Mouse (Mus musculus) G1E (cell line): Measurements from ENCODE around the gene Gm45233. TPM values are rescaled to one million over a fixed set of nuclear protein-coding genes. Genes with fewer than 3 reads are reported as not detected.

ENCODE experiments used
- ATAC-seq: 2 replicates; pipeline ENCODE4 v1.8.0; 2016; ENCODE audit warnings: mild to moderate bottlenecking; ENCODE audit not compliant: insufficient number of reproducible peaks, poor library complexity, low FRiP score, severe bottlenecking; ENCODE audit errors: extremely low read depth
- DNase-seq: peaks from one replicate; pipeline ENCODE4 v3.0.0; 2012; ENCODE audit warnings: low spot score
- H3K27me3 ChIP-seq: 2 replicates; pipeline ENCODE4 v1.6.1; 2012; ENCODE audit warnings: mild to moderate bottlenecking, low read length, inconsistent platforms; ENCODE audit not compliant: insufficient read depth
- H3K36me3 ChIP-seq: replicated peaks from 2 replicates; pipeline ENCODE3; 2012; ENCODE audit warnings: mild to moderate bottlenecking, inconsistent platforms
- H3K4me1 ChIP-seq: 2 replicates; pipeline ENCODE4 v1.6.1; 2012; ENCODE audit warnings: low read depth, low read length, inconsistent platforms, mixed read lengths; ENCODE audit not compliant: insufficient read depth
- H3K4me3 ChIP-seq: 2 replicates; pipeline ENCODE4 v1.5.1; 2012; ENCODE audit warnings: low read depth, mild to moderate bottlenecking, inconsistent platforms, low read length, moderate library complexity, mixed read lengths
- H3K9me3 ChIP-seq: replicated peaks from 2 replicates; pipeline ENCODE4 v1.6.1; 2012; ENCODE audit warnings: inconsistent platforms
- CTCF ChIP-seq: IDR thresholded peaks from 2 replicates; pipeline ENCODE4 v1.5.1; 2012; ENCODE audit warnings: low read depth, low read length, inconsistent platforms, mixed read lengths
- GATA1 ChIP-seq: IDR thresholded peaks from 2 replicates; pipeline ENCODE4 v1.6.1; 2012; ENCODE audit warnings: borderline replicate concordance, low read length, inconsistent platforms, mixed read lengths
- GATA2 ChIP-seq: IDR thresholded peaks from 2 replicates; pipeline ENCODE4 v1.6.1; 2012; ENCODE audit warnings: low read depth, low read length, inconsistent platforms, borderline replicate concordance
- POLR2AphosphoS5 ChIP-seq: IDR thresholded peaks from 2 replicates; pipeline ENCODE4 v1.6.1; 2012; ENCODE audit warnings: low read depth, low read length, inconsistent platforms; ENCODE audit not compliant: insufficient replicate concordance
- TAL1 ChIP-seq: conservative IDR thresholded peaks from 2 replicates; pipeline ENCODE4 v1.6.1; 2012; ENCODE audit warnings: low read depth, low read length, inconsistent platforms, mixed read lengths
- polyA plus RNA-seq: library from polyadenylated mRNA; stranded (reverse); fragments of >175 nt; gene quantifications from 2 replicates; pipeline ENCODE4 v1.2.3, GENCODE M21; 2012
- total RNA-seq, 2 experiments: library from RNA; stranded (forward) in 1 of 2; stranded (reverse) in 1 of 2; fragments of 200-1000 nt in 1 of 2; fragments of >200 nt in 1 of 2; fragmentation: Nextera tagmentation in 1 of 2; gene quantifications; 2 replicates each; pipeline ENCODE4 v1.2.3; 2014 to 2017

The Gm45233 gene
- total and polyA plus RNA-seq, 3 experiments, result not detected

DNA sequence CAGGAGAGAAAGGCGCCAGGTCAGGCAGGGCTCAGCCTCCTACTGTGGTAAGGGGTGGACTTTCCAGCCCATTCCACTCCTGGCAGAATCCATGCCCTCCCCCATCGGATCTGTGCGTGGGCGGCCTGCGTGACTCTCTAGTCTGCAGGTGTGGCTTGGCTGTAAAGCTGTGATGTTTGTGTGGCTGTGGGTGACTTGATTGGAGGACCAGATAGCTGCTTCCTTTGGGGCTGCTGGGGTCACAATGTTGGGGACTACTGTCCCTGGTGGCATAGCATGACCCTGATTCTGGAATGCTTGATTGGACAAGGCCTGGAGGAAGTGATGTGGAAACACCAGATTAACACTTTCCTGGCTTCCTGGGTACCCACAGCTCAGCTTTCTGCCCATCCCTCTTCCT is 44.7 kb downstream of the Gm45233 start:
- TF ChIP-seq CTCF, result no peak
- TF ChIP-seq POLR2AphosphoS5, result no peak
- TF ChIP-seq GATA2, result no peak
- TF ChIP-seq GATA1, result no peak
- TF ChIP-seq TAL1, result no peak
- no peaks in the 10 kb centered on the region for H3K9me3 ChIP-seq
- H3K36me3 ChIP-seq, result no peaks in the 10 kb centered on the region
- no peaks in the 10 kb centered on the region for H3K4me1 ChIP-seq
- ATAC-seq (no peak), DNase-seq (no peak)
- H3K4me3 ChIP-seq, result no peak overlapping the region
- H3K27me3 ChIP-seq, result no peaks in the 10 kb centered on the region

DNA sequence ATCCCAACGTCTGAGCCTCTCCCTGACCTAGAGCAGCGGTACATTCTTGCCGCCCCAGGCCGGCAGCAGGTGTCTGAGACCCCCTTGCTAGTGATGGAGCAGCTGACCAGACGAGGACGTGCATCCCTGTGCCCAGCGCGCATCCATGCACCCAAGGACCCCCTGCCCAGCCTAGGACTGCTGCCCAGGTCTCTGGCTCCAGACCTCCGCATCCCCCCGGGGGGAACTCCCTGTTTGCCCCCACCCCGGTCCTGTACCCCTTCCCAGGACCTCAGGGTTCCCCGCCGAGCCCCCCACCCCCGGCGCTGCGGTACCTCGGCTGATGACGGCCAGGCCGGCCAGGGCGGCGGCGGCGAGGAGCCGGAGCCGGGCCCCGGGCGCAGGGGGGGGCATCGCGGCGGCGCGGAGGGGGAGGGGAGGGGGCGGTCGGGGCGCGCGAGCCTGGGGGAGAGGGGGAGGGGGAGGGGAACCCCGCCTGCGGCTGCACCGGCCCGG is 45.8 kb downstream of the Gm45233 start, which contains the start of gene Iglon5:
Iglon5 (minus strand) TSS at position 445 of the 495 bp plus-strand sequence.
- Histone ChIP-seq H3K4me1 (no peaks in the 10 kb centered on the region), H3K27me3 (no peaks in the 10 kb centered on the region), H3K36me3 (no peaks in the 10 kb centered on the region), H3K9me3 (no peaks in the 10 kb centered on the region), H3K4me3 (no peak within 1 kb of the TSS)
- TF ChIP-seq GATA1 (no peak), TAL1 (no peak)
- ATAC-seq, result no peak
- no peak for DNase-seq

DNA sequence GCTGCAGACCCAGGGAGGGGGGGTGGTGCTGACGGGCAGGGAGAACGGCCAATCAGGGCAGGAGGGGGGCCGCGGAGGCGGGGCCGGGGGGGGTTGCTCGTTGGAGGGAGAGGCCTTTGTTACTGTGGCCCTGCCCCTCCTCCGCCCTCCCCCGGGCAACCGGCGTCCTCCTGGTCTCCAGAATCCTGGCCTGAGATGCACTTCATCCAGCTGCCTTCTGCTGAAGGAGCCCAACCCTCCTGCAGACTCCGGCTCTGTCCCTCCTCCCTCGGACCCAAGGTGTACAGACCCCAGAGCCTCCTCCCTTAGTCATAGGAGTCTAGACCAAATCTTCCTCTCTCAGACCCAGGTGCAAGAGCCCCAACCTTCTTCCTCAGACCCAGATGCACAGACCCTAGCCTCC is 46.3 kb downstream of the Gm45233 start:
- H3K36me3 ChIP-seq, result no peaks in the 10 kb centered on the region
- H3K27me3 ChIP-seq, result no peaks in the 10 kb centered on the region
- TF ChIP-seq GATA2 (no peak), CTCF (no peak), POLR2AphosphoS5 (no peak), GATA1 (no peak), TAL1 (no peak)
- no peak for ATAC-seq
- H3K4me3 ChIP-seq, result no peak overlapping the region
- no peaks in the 10 kb centered on the region for H3K9me3 ChIP-seq
- DNase-seq, result no peak
- no peaks in the 10 kb centered on the region for H3K4me1 ChIP-seq

DNA sequence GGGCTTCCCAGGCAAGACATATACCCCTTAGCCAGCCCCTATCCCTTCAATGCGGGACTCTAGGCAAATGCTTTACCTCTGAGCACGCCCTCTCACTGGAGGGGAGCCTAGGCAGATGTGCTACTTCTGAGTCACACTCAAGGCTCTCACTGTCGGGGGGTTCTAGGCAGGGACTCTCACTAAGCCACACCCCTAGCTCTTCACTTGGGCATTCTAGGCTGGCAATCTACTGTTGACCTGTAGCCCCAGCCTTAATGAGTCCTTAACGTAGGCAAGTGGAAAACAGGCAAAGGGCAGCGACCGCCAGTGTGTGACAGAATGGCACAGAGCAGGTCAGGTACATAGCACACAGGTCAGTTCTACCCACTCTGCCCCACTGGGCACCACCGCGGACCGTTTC is 46.9 kb downstream of the Gm45233 start:
- Histone ChIP-seq H3K36me3 (no peaks in the 10 kb centered on the region), H3K4me1 (no peaks in the 10 kb centered on the region), H3K4me3 (no peak overlapping the region), H3K9me3 (no peaks in the 10 kb centered on the region), H3K27me3 (no peaks in the 10 kb centered on the region)
- no peak for TF ChIP-seq POLR2AphosphoS5
- TF ChIP-seq GATA1, result no peak
- TF ChIP-seq CTCF, result no peak
- TF ChIP-seq GATA2, result no peak
- no peak for TF ChIP-seq TAL1
- ATAC-seq, result no peak
- no peak for DNase-seq

DNA sequence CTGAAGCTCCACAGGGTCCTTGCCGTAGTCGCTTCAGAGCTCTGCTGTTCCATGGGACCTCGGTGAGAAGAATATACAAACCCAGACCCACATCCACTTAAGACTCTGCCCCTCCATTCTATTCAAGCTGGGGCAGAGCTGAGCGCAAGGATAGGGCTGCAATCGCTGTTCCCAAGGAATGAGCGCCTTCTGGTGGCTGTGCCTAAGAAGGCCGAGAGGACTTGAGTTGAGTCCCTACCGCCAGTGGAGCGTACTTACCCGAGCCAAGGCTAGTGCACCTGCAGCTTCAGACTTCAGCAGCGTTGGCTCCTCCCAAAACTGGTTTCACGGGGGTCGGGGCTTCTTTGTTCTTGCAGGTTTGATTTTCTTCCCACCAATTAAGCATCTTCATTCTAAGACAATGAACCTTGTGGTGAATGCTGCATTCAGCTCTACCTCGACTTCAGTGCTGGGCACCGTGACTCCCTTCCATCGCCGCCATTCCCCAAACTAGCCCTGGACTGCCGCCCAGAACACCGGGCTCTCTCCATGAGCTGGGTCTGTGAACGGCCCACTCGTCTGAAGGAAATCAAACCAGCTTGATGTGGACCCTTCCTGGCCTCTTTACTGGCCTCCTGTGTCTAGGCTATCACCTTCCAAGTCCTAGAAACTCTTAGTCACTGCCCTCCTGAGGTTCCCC is 51.6 kb downstream of the Gm45233 start:
- no peak overlapping the region for H3K4me3 ChIP-seq
- ATAC-seq, result no peak
- DNase-seq, result no peak
- H3K27me3 ChIP-seq, result no peaks in the 10 kb centered on the region
- no peaks in the 10 kb centered on the region for H3K9me3 ChIP-seq
- H3K36me3 ChIP-seq, result no peaks in the 10 kb centered on the region
- H3K4me1 ChIP-seq, result no peaks in the 10 kb centered on the region
- TF ChIP-seq TAL1 (no peak), CTCF (no peak), GATA1 (no peak)

DNA sequence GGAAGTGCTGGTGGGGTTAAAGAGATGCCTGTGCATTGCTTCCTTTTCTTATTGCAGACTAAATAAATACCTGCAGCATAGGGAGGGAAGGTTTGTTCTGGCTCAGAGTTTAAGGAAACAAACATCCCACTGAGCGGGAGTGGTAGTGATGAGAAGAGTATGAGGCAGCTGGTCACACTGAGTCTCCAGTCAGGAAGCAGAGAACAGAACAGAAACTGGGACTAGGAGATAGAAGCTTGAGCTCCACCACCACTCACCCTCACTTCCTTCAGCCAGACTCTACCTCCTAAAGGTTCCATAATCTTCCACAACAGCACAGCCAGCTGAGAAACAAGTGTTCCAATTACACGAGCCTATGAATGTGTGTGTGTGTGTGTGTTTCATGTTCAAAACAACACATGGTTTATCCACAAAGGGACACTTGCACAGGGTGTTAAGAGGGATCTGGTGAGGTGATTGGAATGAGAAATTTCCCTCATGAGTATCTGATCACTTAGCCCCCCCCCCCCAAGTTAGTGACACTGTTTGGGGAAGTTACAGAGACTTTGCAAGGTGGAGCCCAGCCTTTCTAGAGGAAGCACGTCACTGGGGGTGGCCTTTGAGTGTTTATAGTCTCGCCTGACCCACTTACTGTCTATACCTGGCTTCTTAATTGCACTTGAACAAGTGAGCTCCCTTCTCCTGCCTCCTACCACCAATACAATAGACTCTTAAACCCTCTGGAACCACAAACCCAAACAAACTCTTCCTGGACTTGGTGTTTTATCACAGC is 68.0 kb downstream of the Gm45233 start:
- no peaks in the 10 kb centered on the region for H3K4me1 ChIP-seq
- ATAC-seq, result no peak
- no peak overlapping the region for H3K4me3 ChIP-seq
- no peaks in the 10 kb centered on the region for H3K27me3 ChIP-seq
- DNase-seq, result no peak
- no peaks in the 10 kb centered on the region for H3K9me3 ChIP-seq
- H3K36me3 ChIP-seq, result no peaks in the 10 kb centered on the region
- TF ChIP-seq POLR2AphosphoS5, result no peak
